Mouse (Mus musculus) inflammation-experienced regulatory T-cells, adult 16 weeks (primary cell): ENCODE results near the gene Ankdd1b. TPM values are rescaled to one million over a fixed set of nuclear protein-coding genes. Genes with fewer than 3 reads are reported as not detected.

Experiments
- polyA plus RNA-seq: library from polyadenylated mRNA; unstranded; fragments of 100-300 nt; shearing (Covaris generic); gene quantifications from one replicate; pipeline ENCODE4 v1.2.1, GENCODE M21; 2017

Gene Ankdd1b
- polyA plus RNA-seq, result not detected

GRCm38 (mm10) chr13:96470957-96471356, at the start of gene Ankdd1b:
Gene Ankdd1b, minus strand, starts transcription at chr13:96471198.

GRCm38 (mm10) chr13:96490433-96490832, 19.4 kb upstream of the Ankdd1b start, which contains the start of gene Gm17622:
Gene Gm17622, plus strand, starts transcription at chr13:96490733.

GRCm38 (mm10) chr13:96388042-96388888, 82.7 kb downstream of the Ankdd1b start, which contains the start of gene Poc5:
Gene Poc5, plus strand, starts transcription at chr13:96388294.

Other genes starting within 250 kb of the Ankdd1b start
- 26.0 TPM for gene Poc5, start 82.9 kb downstream of the Ankdd1b start, polyA plus RNA-seq
- gene Gm17622, start 19.5 kb upstream of the Ankdd1b start, polyA plus RNA-seq, result not detected
- 22.6 TPM for gene Polk, start 71.4 kb upstream of the Ankdd1b start, polyA plus RNA-seq
- gene Col4a3bp, start 71.4 kb upstream of the Ankdd1b start, polyA plus RNA-seq, result 15.1 TPM
- gene Hmgcr, start 199.7 kb upstream of the Ankdd1b start, polyA plus RNA-seq, result 80.4 TPM